Mouse (Mus musculus) embryonic facial prominence, embryonic 15.5 days (tissue): Measurements from ENCODE around the gene Lmntd2. TPM values are rescaled to one million over a fixed set of nuclear protein-coding genes. Genes with fewer than 3 reads are reported as not detected.

ENCODE experiments used
- ATAC-seq: fragments of 200-750 bp; cut with Nextera tagmentation; 2 replicates; pipeline ENCODE4 v1.8.0; 2017; ENCODE audit warnings: low read depth, moderate TSS enrichment; ENCODE audit not compliant: insufficient number of reproducible peaks, low FRiP score, low TSS enrichment
- H3K27ac ChIP-seq: fragments of 300-500 bp; sonication (generic); replicated peaks from 2 replicates; pipeline ENCODE4 v1.5.1; 2015; ENCODE audit warnings: mild to moderate bottlenecking, inconsistent platforms
- H3K27me3 ChIP-seq: fragments of 300-500 bp; sonication (generic); 2 replicates; pipeline ENCODE4 v1.6.1; 2015; ENCODE audit warnings: inconsistent platforms
- H3K36me3 ChIP-seq: fragments of 300-500 bp; sonication (generic); 2 replicates; pipeline ENCODE4 v1.6.1; 2015; ENCODE audit warnings: mild to moderate bottlenecking, inconsistent platforms
- H3K4me1 ChIP-seq: fragments of 300-500 bp; sonication (generic); 2 replicates; pipeline ENCODE4 v1.6.1; 2015; ENCODE audit warnings: inconsistent platforms
- H3K4me2 ChIP-seq: fragments of 300-500 bp; sonication (generic); replicated peaks from 2 replicates; pipeline ENCODE4 v1.6.1; 2015; ENCODE audit warnings: mild to moderate bottlenecking, inconsistent platforms
- H3K4me3 ChIP-seq: fragments of 300-500 bp; sonication (generic); replicated peaks from 2 replicates; pipeline ENCODE4 v1.5.1; 2015; ENCODE audit warnings: mild to moderate bottlenecking, inconsistent platforms
- H3K9ac ChIP-seq: fragments of 300-500 bp; sonication (generic); 2 replicates; pipeline ENCODE4 v1.6.1; 2015; ENCODE audit warnings: inconsistent platforms
- H3K9me3 ChIP-seq: fragments of 300-500 bp; sonication (generic); replicated peaks from 2 replicates; pipeline ENCODE4 v1.6.1; 2016; ENCODE audit warnings: inconsistent platforms
- WGBS: fragments of 180-500 bp; shearing (Covaris S2); methylation state at CpG from one replicate; pipeline ENCODE4 v1.1.7; 2015; 5-methylcytosine and 5-hydroxymethylcytosine counted together
- polyA plus RNA-seq: library from polyadenylated mRNA; unstranded; fragments of >200 nt; fragmentation: Nextera tagmentation; extraction: Ambion mirVana; gene quantifications from 2 replicates; pipeline ENCODE4 v1.2.1, GENCODE M21; 2015

The Lmntd2 gene
- polyA plus RNA-seq, 1 experiment from 2014 or later: 3.6 TPM

- H3K27me3 ChIP-seq: no peaks in the 10 kb centered on the region
- H3K36me3 ChIP-seq: peaks cover 37% of the 10 kb centered on the region
- H3K4me1 ChIP-seq: peaks cover 26% of the 10 kb centered on the region
- H3K9me3 ChIP-seq: no peaks in the 10 kb centered on the region
- no peak for ATAC-seq
- H3K4me2 ChIP-seq: no peak overlapping the region
- no peak overlapping the region for H3K4me3 ChIP-seq
- no peak overlapping the region for H3K27ac ChIP-seq
- WGBS: 90% methylated on average over 3 of the region's 3 CpGs
- no peak overlapping the region for H3K9ac ChIP-seq
Measured at GRCm38 (mm10) chr7:141188733-141189132, 25.1 kb downstream of the Lmntd2 start.

- H3K4me1 ChIP-seq: peaks cover 25% of the 10 kb centered on the region
- no peak overlapping the region for H3K4me2 ChIP-seq
- H3K27ac ChIP-seq: no peak overlapping the region
- H3K9me3 ChIP-seq: no peaks in the 10 kb centered on the region
- no peak overlapping the region for H3K9ac ChIP-seq
- H3K36me3 ChIP-seq: peaks cover 37% of the 10 kb centered on the region
- WGBS: 80% methylated on average over 3 of the region's 3 CpGs
- H3K27me3 ChIP-seq: no peaks in the 10 kb centered on the region
- H3K4me3 ChIP-seq: no peak overlapping the region
- ATAC-seq: no peak
Measured at GRCm38 (mm10) chr7:141188194-141188593, 25.7 kb downstream of the Lmntd2 start.

- WGBS: 3% methylated on average over 8 of the region's 8 CpGs
- Histone ChIP-seq H3K4me1 (peaks cover 15% of the 10 kb centered on the region), H3K36me3 (no peaks in the 10 kb centered on the region), H3K27me3 (no peaks in the 10 kb centered on the region), H3K9me3 (no peaks in the 10 kb centered on the region), H3K4me3 (no peak overlapping the region), H3K9ac (no peak overlapping the region), H3K27ac (no peak overlapping the region), H3K4me2 (no peak overlapping the region)
- no peak for ATAC-seq
Measured at GRCm38 (mm10) chr7:141176173-141176572, 37.7 kb downstream of the Lmntd2 start.

GRCm38 (mm10) chr7:141175068-141175467, 38.8 kb downstream of the Lmntd2 start:
- Histone ChIP-seq H3K36me3 (no peaks in the 10 kb centered on the region), H3K4me3 (no peak overlapping the region), H3K9me3 (no peaks in the 10 kb centered on the region), H3K4me1 (peaks cover 16% of the 10 kb centered on the region), H3K27me3 (no peaks in the 10 kb centered on the region), H3K4me2 (no peak overlapping the region), H3K9ac (no peak overlapping the region), H3K27ac (no peak overlapping the region)
- 88% methylated on average over 4 of the region's 4 CpGs for WGBS
- no peak for ATAC-seq

- H3K9me3 ChIP-seq: no peaks in the 10 kb centered on the region
- H3K4me3 ChIP-seq: peak overlapping the region; percentile 63
- H3K27ac ChIP-seq: peak overlapping the region; percentile 94
- H3K36me3 ChIP-seq: no peaks in the 10 kb centered on the region
- 69% methylated on average over 5 of the region's 5 CpGs for WGBS
- no peaks in the 10 kb centered on the region for H3K27me3 ChIP-seq
- H3K4me1 ChIP-seq: peaks cover 27% of the 10 kb centered on the region
- peak overlapping the region; percentile 74 for H3K4me2 ChIP-seq
- no peak for ATAC-seq
- H3K9ac ChIP-seq: no peak overlapping the region
Measured at GRCm38 (mm10) chr7:141173323-141173850, 40.5 kb downstream of the Lmntd2 start.

- no peaks in the 10 kb centered on the region for H3K36me3 ChIP-seq
- 3% methylated on average over 55 of the region's 55 CpGs for WGBS
- peak; percentile 95 for ATAC-seq
Measured at GRCm38 (mm10) chr7:141172116-141173006, 41.5 kb downstream of the Lmntd2 start, which contains the start of gene Rnh1. Gene Rnh1 (minus strand): TSS chr7:141172857.

GRCm38 (mm10) chr7:141169866-141170265, 44.0 kb downstream of the Lmntd2 start:
- Histone ChIP-seq H3K9ac (no peak overlapping the region), H3K4me2 (no peak overlapping the region)

More at GRCm38 (mm10) chr7:141172116-141173006, 41.5 kb downstream of the Lmntd2 start, which contains the start of gene Rnh1:
- Histone ChIP-seq H3K27me3 (no peaks in the 10 kb centered on the region), H3K4me1 (peaks cover 36% of the 10 kb centered on the region), H3K9ac (peak within 1 kb of the TSS; percentile 53), H3K4me3 (peak within 1 kb of the TSS; percentile 63), H3K9me3 (no peaks in the 10 kb centered on the region), H3K4me2 (peak within 1 kb of the TSS; percentile 74), H3K27ac (peak within 1 kb of the TSS; percentile 94)

GRCm38 (mm10) chr7:141169300-141169699, 44.6 kb downstream of the Lmntd2 start:
- no peak for ATAC-seq
- Histone ChIP-seq H3K27me3 (no peaks in the 10 kb centered on the region), H3K9me3 (no peaks in the 10 kb centered on the region), H3K4me1 (peaks cover 42% of the 10 kb centered on the region), H3K4me2 (peak overlapping the region; percentile 57; the same call in 1 of the 2 replicates), H3K36me3 (peaks cover 13% of the 10 kb centered on the region), H3K27ac (peak overlapping the region; percentile 88), H3K9ac (no peak overlapping the region), H3K4me3 (peak overlapping the region; percentile 62; the same call in 1 of the 2 replicates)
- 47% methylated on average over 1 of the region's 1 CpGs for WGBS

More at GRCm38 (mm10) chr7:141169866-141170265, 44.0 kb downstream of the Lmntd2 start:
- Histone ChIP-seq H3K4me3 (no peak overlapping the region), H3K27me3 (no peaks in the 10 kb centered on the region), H3K36me3 (peaks cover 9% of the 10 kb centered on the region), H3K27ac (peak overlapping the region; percentile 88), H3K4me1 (peaks cover 42% of the 10 kb centered on the region), H3K9me3 (no peaks in the 10 kb centered on the region)
- ATAC-seq: no peak

GRCm38 (mm10) chr7:141168518-141168953, 45.3 kb downstream of the Lmntd2 start:
- no peaks in the 10 kb centered on the region for H3K27me3 ChIP-seq
- peak overlapping the region; percentile 57 for H3K4me2 ChIP-seq
- peaks cover 20% of the 10 kb centered on the region for H3K36me3 ChIP-seq
- H3K4me1 ChIP-seq: peaks cover 40% of the 10 kb centered on the region
- peak; percentile 46 for ATAC-seq
- peak overlapping the region; percentile 88 for H3K27ac ChIP-seq
- peak overlapping the region; percentile 58 for H3K9ac ChIP-seq
- 4% methylated on average over 22 of the region's 22 CpGs for WGBS
- peak overlapping the region; percentile 62 for H3K4me3 ChIP-seq
- no peaks in the 10 kb centered on the region for H3K9me3 ChIP-seq

GRCm38 (mm10) chr7:141167901-141168517, 45.9 kb downstream of the Lmntd2 start:
- Histone ChIP-seq H3K36me3 (peaks cover 26% of the 10 kb centered on the region), H3K4me2 (peak overlapping the region; percentile 57), H3K27ac (peak overlapping the region; percentile 88), H3K9me3 (no peaks in the 10 kb centered on the region), H3K4me3 (peak overlapping the region; percentile 62), H3K4me1 (peaks cover 35% of the 10 kb centered on the region), H3K27me3 (no peaks in the 10 kb centered on the region), H3K9ac (peak overlapping the region; percentile 58)
- WGBS: 8% methylated on average over 7 of the region's 7 CpGs
- no peak for ATAC-seq

GRCm38 (mm10) chr7:141164850-141165249, 49.0 kb downstream of the Lmntd2 start:
- no peaks in the 10 kb centered on the region for H3K9me3 ChIP-seq
- H3K4me1 ChIP-seq: peaks cover 28% of the 10 kb centered on the region
- peaks cover 56% of the 10 kb centered on the region for H3K36me3 ChIP-seq
- 80% methylated on average over 6 of the region's 6 CpGs for WGBS
- H3K9ac ChIP-seq: no peak overlapping the region
- no peak overlapping the region for H3K4me2 ChIP-seq
- H3K27me3 ChIP-seq: no peaks in the 10 kb centered on the region
- H3K27ac ChIP-seq: no peak overlapping the region
- no peak for ATAC-seq
- H3K4me3 ChIP-seq: no peak overlapping the region
